Mouse (Mus musculus): ENCODE data around the gene Dhx38. TPM values are rescaled to one million over a fixed set of nuclear protein-coding genes. Genes with fewer than 3 reads are reported as not detected.

Gene Dhx38
- polyA plus RNA-seq, 1 experiment from 2014 or later = 18.5 TPM

GRCm38 (mm10) chr8:109535140-109535990 is 30.3 kb downstream of the Dhx38 start:
- Histone ChIP-seq H3K4me3 (ENCODE audit: low read depth, low read length) (no peak overlapping the region), H3K27ac (ENCODE audit: low read length) (no peak overlapping the region), H3K4me1 (ENCODE audit: control insufficient read depth, insufficient read depth, low read length) (peaks cover 4% of the 10 kb centered on the region; the same call in 1 of the 2 replicates), H3K9me3 (replicated peaks; ENCODE audit: control insufficient read depth, low read length, poor library complexity, severe bottlenecking) (no peaks in the 10 kb centered on the region), H3K4me2 (ENCODE audit: low read length) (no peak overlapping the region), H3K36me3 (ENCODE audit: control insufficient read depth, insufficient read depth, low read length) (no peaks in the 10 kb centered on the region), H3K9ac (ENCODE audit: low read depth, low read length) (no peak overlapping the region), H3K27me3 (ENCODE audit: control insufficient read depth, insufficient read depth, low read depth, low read length) (no peaks in the 10 kb centered on the region)
- 91% methylated on average over 19 of the region's 19 CpGs for WGBS
- no peak for ATAC-seq

DNA sequence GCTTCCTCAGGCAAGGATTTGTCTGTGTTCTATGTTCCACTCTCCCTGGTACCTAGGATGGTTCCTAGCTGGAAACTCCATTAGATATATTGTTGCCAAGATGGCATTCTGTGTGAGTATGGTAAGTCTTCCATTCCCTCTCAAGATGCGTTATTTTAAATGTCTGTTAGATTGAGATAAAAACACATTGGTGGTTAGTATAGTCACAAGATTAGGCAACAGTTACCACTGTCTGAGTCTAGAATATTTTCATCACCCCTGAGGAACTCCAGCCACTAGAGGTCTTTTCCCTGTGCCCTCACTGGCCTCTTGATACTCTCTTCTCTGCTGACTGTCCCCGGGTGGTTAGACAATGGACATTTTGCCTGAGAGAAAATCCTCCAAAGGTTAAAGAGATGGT is 41.7 kb downstream of the Dhx38 start:
- ATAC-seq = no peak

GRCm38 (mm10) chr8:109505560-109505959 is 60.1 kb downstream of the Dhx38 start:
- no peaks in the 10 kb centered on the region for H3K36me3 ChIP-seq (ENCODE audit: control insufficient read depth, insufficient read depth, low read length)
- ATAC-seq = no peak
- H3K27ac ChIP-seq (ENCODE audit: low read length) = no peak overlapping the region
- WGBS = 86% methylated on average over 5 of the region's 5 CpGs
- no peaks in the 10 kb centered on the region for H3K4me1 ChIP-seq (ENCODE audit: control insufficient read depth, insufficient read depth, low read length)
- no peak overlapping the region for H3K4me2 ChIP-seq (ENCODE audit: low read length)
- H3K27me3 ChIP-seq (ENCODE audit: control insufficient read depth, insufficient read depth, low read depth, low read length) = no peaks in the 10 kb centered on the region
- H3K9ac ChIP-seq (ENCODE audit: low read depth, low read length) = no peak overlapping the region
- H3K4me3 ChIP-seq (ENCODE audit: low read depth, low read length) = no peak overlapping the region
- no peaks in the 10 kb centered on the region for H3K9me3 ChIP-seq (replicated peaks; ENCODE audit: control insufficient read depth, low read length, poor library complexity, severe bottlenecking)

More for the DNA sequence above, 41.7 kb downstream of the Dhx38 start:
- no peaks in the 10 kb centered on the region for H3K4me1 ChIP-seq (ENCODE audit: control insufficient read depth, insufficient read depth, low read length)
- H3K9me3 ChIP-seq (replicated peaks; ENCODE audit: control insufficient read depth, low read length, poor library complexity, severe bottlenecking) = no peaks in the 10 kb centered on the region
- H3K27me3 ChIP-seq (ENCODE audit: control insufficient read depth, insufficient read depth, low read depth, low read length) = no peaks in the 10 kb centered on the region; the same call in 1 of the 2 replicates
- H3K4me3 ChIP-seq (ENCODE audit: low read depth, low read length) = no peak overlapping the region
- H3K4me2 ChIP-seq (ENCODE audit: low read length) = no peak overlapping the region
- H3K36me3 ChIP-seq (ENCODE audit: control insufficient read depth, insufficient read depth, low read length) = no peaks in the 10 kb centered on the region
- H3K9ac ChIP-seq (ENCODE audit: low read depth, low read length) = no peak overlapping the region
- WGBS = 76% methylated on average over 2 of the region's 2 CpGs
- H3K27ac ChIP-seq (ENCODE audit: low read length) = no peak overlapping the region

DNA sequence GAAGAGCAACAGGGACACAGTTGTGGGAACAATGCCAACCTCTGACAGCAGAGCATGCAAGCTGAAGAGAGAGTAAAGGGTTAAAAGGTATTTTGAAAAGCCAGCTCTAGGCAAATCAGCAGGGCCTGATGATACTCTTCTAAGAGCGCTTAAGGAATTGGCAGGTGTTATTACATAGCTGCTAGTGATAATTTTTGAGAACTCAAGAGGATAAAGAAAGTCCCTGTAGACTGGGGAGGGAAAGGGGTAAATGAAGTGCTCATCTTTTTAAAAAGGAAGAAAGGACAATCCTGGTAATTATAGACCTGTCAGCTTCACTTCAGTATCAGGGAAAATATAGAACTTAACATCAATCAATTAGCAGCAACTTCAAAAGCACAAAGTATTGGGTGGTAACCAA is 62.1 kb downstream of the Dhx38 start:
- no peaks in the 10 kb centered on the region for H3K36me3 ChIP-seq (ENCODE audit: control insufficient read depth, insufficient read depth, low read length)
- WGBS = 54% methylated on average over 1 of the region's 1 CpGs
- no peaks in the 10 kb centered on the region for H3K4me1 ChIP-seq (ENCODE audit: control insufficient read depth, insufficient read depth, low read length)
- H3K9me3 ChIP-seq (replicated peaks; ENCODE audit: control insufficient read depth, low read length, poor library complexity, severe bottlenecking) = no peaks in the 10 kb centered on the region
- no peaks in the 10 kb centered on the region for H3K27me3 ChIP-seq (ENCODE audit: control insufficient read depth, insufficient read depth, low read depth, low read length)
- no peak overlapping the region for H3K4me3 ChIP-seq (ENCODE audit: low read depth, low read length)
- no peak overlapping the region for H3K27ac ChIP-seq (ENCODE audit: low read length)
- no peak overlapping the region for H3K4me2 ChIP-seq (ENCODE audit: low read length)
- no peak for ATAC-seq
- no peak overlapping the region for H3K9ac ChIP-seq (ENCODE audit: low read depth, low read length)

DNA sequence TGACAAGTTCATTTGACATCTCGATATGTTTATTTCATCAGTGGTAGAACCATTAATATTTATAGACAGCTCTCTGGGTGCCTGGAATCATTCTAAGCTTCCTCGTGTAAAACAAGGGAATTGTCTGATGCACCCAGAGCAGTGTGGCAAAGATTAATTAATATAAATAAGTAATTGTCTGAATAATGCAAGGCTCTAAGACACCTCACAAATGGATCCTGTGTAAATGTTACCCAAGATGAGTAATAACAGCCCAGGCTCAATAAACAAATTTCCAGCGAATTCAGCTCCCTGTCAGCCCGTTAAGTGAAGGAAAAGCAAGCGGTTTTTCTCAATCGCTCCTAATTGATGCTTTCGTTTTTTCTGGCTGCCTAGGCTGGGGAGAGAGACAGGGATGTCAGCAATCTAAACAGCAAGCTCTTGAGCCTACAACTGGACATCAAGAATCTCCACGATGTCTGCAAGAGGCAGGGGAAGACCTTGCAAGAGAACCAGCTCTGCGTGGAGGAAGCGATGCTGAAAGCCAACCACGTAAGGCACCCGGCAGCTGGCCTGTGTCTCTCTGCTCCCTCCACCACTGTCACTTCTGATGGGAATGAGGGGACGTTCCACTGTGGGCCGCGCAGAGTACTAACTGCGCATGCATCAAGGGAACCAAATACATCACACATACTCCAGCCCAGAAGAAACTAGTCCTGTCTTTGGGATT is 66.5 kb downstream of the Dhx38 start:
- no peaks in the 10 kb centered on the region for H3K27me3 ChIP-seq (ENCODE audit: control insufficient read depth, insufficient read depth, low read depth, low read length)
- no peaks in the 10 kb centered on the region for H3K36me3 ChIP-seq (ENCODE audit: control insufficient read depth, insufficient read depth, low read length)
- 79% methylated on average over 16 of the region's 16 CpGs for WGBS
- H3K4me1 ChIP-seq (ENCODE audit: control insufficient read depth, insufficient read depth, low read length) = no peaks in the 10 kb centered on the region
- H3K27ac ChIP-seq (ENCODE audit: low read length) = no peak overlapping the region
- H3K9ac ChIP-seq (ENCODE audit: low read depth, low read length) = no peak overlapping the region
- H3K4me3 ChIP-seq (ENCODE audit: low read depth, low read length) = no peak overlapping the region
- H3K4me2 ChIP-seq (ENCODE audit: low read length) = no peak overlapping the region
- ATAC-seq = no peak
- H3K9me3 ChIP-seq (replicated peaks; ENCODE audit: control insufficient read depth, low read length, poor library complexity, severe bottlenecking) = no peaks in the 10 kb centered on the region

Other genes with a start within 250 kb of the Dhx38 start
- gene Pmfbp1, start 71.8 kb downstream of the Dhx38 start, polyA plus RNA-seq (2015; fragmentation: Nextera tagmentation; extraction: Ambion mirVana) = 1.7 and 2.1 TPM in 2 replicates
- 28.0 and 28.9 TPM in 2 replicates for gene Txnl4b, start within 50 bp of the Dhx38 start, polyA plus RNA-seq (2015; fragmentation: Nextera tagmentation; extraction: Ambion mirVana)
- 0.17 and 0.40 TPM in 2 replicates for gene Hp, start 13.3 kb upstream of the Dhx38 start, polyA plus RNA-seq (2015; fragmentation: Nextera tagmentation; extraction: Ambion mirVana)
- gene Dhodh, start 42.8 kb upstream of the Dhx38 start, polyA plus RNA-seq (2015; fragmentation: Nextera tagmentation; extraction: Ambion mirVana) = 29.7 and 35.7 TPM in 2 replicates
- 0.20 and 0.52 TPM in 2 replicates for gene Pkd1l3, start 48.7 kb upstream of the Dhx38 start, polyA plus RNA-seq (2015; fragmentation: Nextera tagmentation; extraction: Ambion mirVana)
- gene Ist1, start 127.4 kb upstream of the Dhx38 start, polyA plus RNA-seq (2015; fragmentation: Nextera tagmentation; extraction: Ambion mirVana) = 158 and 171 TPM in 2 replicates
- 69.6 and 76.1 TPM in 2 replicates for gene Zfp821, start 139.7 kb upstream of the Dhx38 start, polyA plus RNA-seq (2015; fragmentation: Nextera tagmentation; extraction: Ambion mirVana)
- 3.7 and 5.1 TPM in 2 replicates for gene Atxn1l, start 171.9 kb upstream of the Dhx38 start, polyA plus RNA-seq (2015; fragmentation: Nextera tagmentation; extraction: Ambion mirVana)
- 53.0 and 55.4 TPM in 2 replicates for gene Ap1g1, start 212.7 kb upstream of the Dhx38 start, polyA plus RNA-seq (2015; fragmentation: Nextera tagmentation; extraction: Ambion mirVana)